Mouse (Mus musculus) embryonic facial prominence, embryonic 13.5 days (tissue): ENCODE results near the gene Clec4g. TPM values are rescaled to one million over a fixed set of nuclear protein-coding genes. Genes with fewer than 3 reads are reported as not detected.

Experiments
- ATAC-seq: fragments of 200-750 bp; cut with Nextera tagmentation; 2 replicates; pipeline ENCODE4 v1.8.0; 2017; ENCODE audit warnings: low read depth; ENCODE audit not compliant: insufficient number of reproducible peaks, insufficient read depth, low FRiP score, low TSS enrichment
- H3K27ac ChIP-seq: fragments of 300-500 bp; sonication (generic); 2 replicates; pipeline ENCODE4 v1.5.1; 2015; ENCODE audit warnings: moderate library complexity, mild to moderate bottlenecking, inconsistent platforms
- H3K27me3 ChIP-seq: fragments of 300-500 bp; sonication (generic); 2 replicates; pipeline ENCODE4 v1.6.1; 2015; ENCODE audit warnings: mild to moderate bottlenecking, inconsistent platforms
- H3K36me3 ChIP-seq: fragments of 300-500 bp; sonication (generic); 2 replicates; pipeline ENCODE4 v1.6.1; 2015; ENCODE audit warnings: mild to moderate bottlenecking, inconsistent platforms
- H3K4me1 ChIP-seq: fragments of 300-500 bp; sonication (generic); 2 replicates; pipeline ENCODE4 v1.6.1; 2015; ENCODE audit warnings: inconsistent platforms
- H3K4me2 ChIP-seq: fragments of 300-500 bp; sonication (generic); 2 replicates; pipeline ENCODE4 v1.6.1; 2015; ENCODE audit warnings: moderate library complexity, mild to moderate bottlenecking, inconsistent platforms
- H3K4me3 ChIP-seq: fragments of 300-500 bp; sonication (generic); 2 replicates; pipeline ENCODE4 v1.5.1; 2015; ENCODE audit warnings: mild to moderate bottlenecking, inconsistent platforms
- H3K9ac ChIP-seq: fragments of 300-500 bp; sonication (generic); 2 replicates; pipeline ENCODE4 v1.6.1; 2015; ENCODE audit warnings: mild to moderate bottlenecking, inconsistent platforms
- H3K9me3 ChIP-seq: fragments of 300-500 bp; sonication (generic); 2 replicates; pipeline ENCODE4 v1.6.1; 2016; ENCODE audit warnings: inconsistent platforms
- WGBS: fragments of 180-500 bp; shearing (Covaris S2); methylation state at CpG from one replicate; pipeline ENCODE4 v1.1.7; 2015; ENCODE audit warnings: mixed read lengths; 5-methylcytosine and 5-hydroxymethylcytosine counted together
- polyA plus RNA-seq: library from polyadenylated mRNA; unstranded; fragments of >200 nt; fragmentation: Nextera tagmentation; extraction: Ambion mirVana; gene quantifications from 2 replicates; pipeline ENCODE4 v1.2.1, GENCODE M21; 2015

Clec4g gene
- polyA plus RNA-seq, 1 experiment from 2014 or later: 0.17 TPM

GRCm38 (mm10) chr8:3707611-3708010 lies 12.8 kb downstream of the Clec4g start:
- Histone ChIP-seq H3K27me3 (no peaks in the 10 kb centered on the region), H3K36me3 (no peaks in the 10 kb centered on the region), H3K27ac (no peak overlapping the region), H3K4me1 (no peaks in the 10 kb centered on the region), H3K9ac (no peak overlapping the region), H3K4me3 (no peak overlapping the region), H3K4me2 (no peak overlapping the region), H3K9me3 (no peaks in the 10 kb centered on the region)
- WGBS: 64% methylated on average over 7 of the region's 7 CpGs
- ATAC-seq: no peak

GRCm38 (mm10) chr8:3705711-3706110 lies 14.7 kb downstream of the Clec4g start:
- H3K4me3 ChIP-seq: no peak overlapping the region
- no peaks in the 10 kb centered on the region for H3K4me1 ChIP-seq
- H3K27ac ChIP-seq: no peak overlapping the region
- ATAC-seq: no peak
- no peaks in the 10 kb centered on the region for H3K27me3 ChIP-seq
- no peak overlapping the region for H3K9ac ChIP-seq
- H3K9me3 ChIP-seq: no peaks in the 10 kb centered on the region
- no peak overlapping the region for H3K4me2 ChIP-seq
- no peaks in the 10 kb centered on the region for H3K36me3 ChIP-seq
- WGBS: 64% methylated on average over 4 of the region's 4 CpGs

GRCm38 (mm10) chr8:3701491-3701890 lies 19.0 kb downstream of the Clec4g start:
- H3K9me3 ChIP-seq: no peaks in the 10 kb centered on the region
- no peak for ATAC-seq
- H3K27ac ChIP-seq: no peak overlapping the region
- 95% methylated on average over 1 of the region's 1 CpGs for WGBS
- H3K4me3 ChIP-seq: no peak overlapping the region
- no peaks in the 10 kb centered on the region for H3K4me1 ChIP-seq
- H3K27me3 ChIP-seq: no peaks in the 10 kb centered on the region
- no peak overlapping the region for H3K9ac ChIP-seq
- no peaks in the 10 kb centered on the region for H3K36me3 ChIP-seq
- no peak overlapping the region for H3K4me2 ChIP-seq

- no peaks in the 10 kb centered on the region for H3K4me1 ChIP-seq
- no peak within 1 kb of the TSS for H3K27ac ChIP-seq
- 86% methylated on average over 3 of the region's 3 CpGs for WGBS
- H3K9ac ChIP-seq: no peak within 1 kb of the TSS
- no peaks in the 10 kb centered on the region for H3K36me3 ChIP-seq
- no peak within 1 kb of the TSS for H3K4me3 ChIP-seq
- no peak for ATAC-seq
- no peak within 1 kb of the TSS for H3K4me2 ChIP-seq
- H3K27me3 ChIP-seq: no peaks in the 10 kb centered on the region
- H3K9me3 ChIP-seq: no peaks in the 10 kb centered on the region; the same call in 1 of the 2 replicates
Observed at GRCm38 (mm10) chr8:3694121-3694520, 26.3 kb downstream of the Clec4g start, which contains the start of gene Fcer2a. TSS of gene Fcer2a (minus strand) at chr8:3694175.

DNA sequence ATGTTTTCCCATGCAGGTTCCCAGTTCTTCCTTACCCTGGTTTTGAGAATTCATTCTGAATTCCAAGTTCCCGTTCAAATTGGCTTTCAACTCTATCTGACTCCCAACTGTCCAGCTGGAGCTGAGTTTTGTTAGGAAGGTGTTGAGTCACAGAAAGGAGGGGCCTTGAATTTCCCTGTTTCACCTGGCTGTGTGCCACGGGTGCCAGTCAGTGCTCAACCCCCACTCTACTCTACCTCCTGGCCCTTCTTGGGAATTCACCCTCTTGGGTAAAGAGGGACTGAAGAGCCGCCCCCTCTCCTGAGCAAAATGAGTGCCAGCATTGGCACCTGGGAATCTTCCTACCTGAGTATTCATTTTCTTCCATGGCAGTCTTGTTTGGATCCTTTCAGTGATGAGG lies 29.7 kb downstream of the Clec4g start:
- H3K9me3 ChIP-seq: no peaks in the 10 kb centered on the region; the same call in 1 of the 2 replicates
- WGBS: 70% methylated on average over 3 of the region's 3 CpGs
- no peaks in the 10 kb centered on the region for H3K27me3 ChIP-seq
- H3K4me3 ChIP-seq: no peak overlapping the region
- no peak overlapping the region for H3K9ac ChIP-seq
- H3K4me2 ChIP-seq: no peak overlapping the region
- no peaks in the 10 kb centered on the region for H3K4me1 ChIP-seq
- H3K27ac ChIP-seq: no peak overlapping the region
- ATAC-seq: no peak
- no peaks in the 10 kb centered on the region for H3K36me3 ChIP-seq

DNA sequence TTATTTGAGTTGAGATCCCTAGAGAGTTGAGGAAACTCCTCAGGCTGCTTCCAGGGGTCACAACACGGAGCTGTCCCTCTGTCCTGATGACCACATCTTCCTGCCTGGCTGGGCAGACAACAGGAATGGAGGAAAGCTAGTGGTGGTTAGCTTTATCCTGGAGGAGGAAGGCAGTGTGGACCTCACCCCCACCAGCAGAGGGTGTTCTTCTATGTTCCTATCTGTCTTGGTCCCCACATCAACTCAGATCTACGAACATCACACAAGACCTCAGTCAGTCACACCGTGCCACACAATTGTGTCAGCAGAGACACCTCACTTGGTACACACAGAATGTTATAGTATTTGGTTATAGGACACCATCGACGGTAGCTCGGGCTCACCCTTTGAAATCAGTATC lies 32.9 kb downstream of the Clec4g start:
- 79% methylated on average over 6 of the region's 6 CpGs for WGBS
- Histone ChIP-seq H3K9ac (no peak overlapping the region), H3K36me3 (peaks cover 6% of the 10 kb centered on the region), H3K9me3 (no peaks in the 10 kb centered on the region; the same call in 1 of the 2 replicates), H3K4me1 (no peaks in the 10 kb centered on the region), H3K27ac (no peak overlapping the region), H3K4me2 (no peak overlapping the region), H3K4me3 (no peak overlapping the region), H3K27me3 (no peaks in the 10 kb centered on the region)
- ATAC-seq: no peak

DNA sequence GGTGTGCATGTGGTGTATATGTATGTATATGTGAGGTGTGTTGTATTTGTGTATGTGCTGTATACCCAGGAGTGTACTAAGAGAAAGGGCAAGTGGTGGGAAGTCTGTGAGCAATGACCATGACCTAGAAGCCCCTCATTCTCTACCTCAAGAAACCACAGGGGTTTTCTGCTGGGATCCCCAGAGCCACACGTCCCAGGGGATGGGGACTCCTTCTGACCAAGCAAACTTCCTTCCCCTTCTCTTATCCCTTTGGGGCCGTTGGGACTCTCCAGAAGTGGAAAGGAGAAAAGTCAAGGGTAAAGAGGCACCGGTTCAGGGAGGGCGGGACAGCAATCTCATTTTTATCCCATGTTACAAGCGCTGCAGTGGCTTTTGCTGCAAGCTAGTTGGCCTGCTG lies 35.0 kb downstream of the Clec4g start:
- no peak overlapping the region for H3K9ac ChIP-seq
- ATAC-seq: no peak
- no peaks in the 10 kb centered on the region for H3K4me1 ChIP-seq
- WGBS: 68% methylated on average over 5 of the region's 5 CpGs
- H3K36me3 ChIP-seq: peaks cover 25% of the 10 kb centered on the region
- no peaks in the 10 kb centered on the region; the same call in 1 of the 2 replicates for H3K9me3 ChIP-seq
- no peak overlapping the region for H3K4me2 ChIP-seq
- H3K27ac ChIP-seq: no peak overlapping the region
- no peaks in the 10 kb centered on the region for H3K27me3 ChIP-seq
- H3K4me3 ChIP-seq: no peak overlapping the region

DNA sequence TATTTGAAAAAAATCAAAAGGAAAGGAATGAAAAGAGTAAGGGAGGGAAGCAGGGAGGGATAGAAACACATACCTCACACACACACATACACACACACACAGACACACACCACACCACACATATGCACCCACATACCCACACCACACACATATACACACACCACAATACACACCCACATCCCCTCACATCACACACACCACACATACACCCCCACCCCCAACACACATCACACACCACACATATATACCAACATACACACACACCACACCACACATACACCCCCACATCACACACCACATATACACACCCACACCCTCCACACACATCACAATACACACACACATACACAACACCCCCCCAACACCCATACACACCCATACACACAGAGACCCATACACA lies 35.9 kb downstream of the Clec4g start:
- no peaks in the 10 kb centered on the region for H3K4me1 ChIP-seq
- no peak for ATAC-seq
- no peak overlapping the region for H3K27ac ChIP-seq
- no peak overlapping the region for H3K9ac ChIP-seq
- no peak overlapping the region for H3K4me2 ChIP-seq
- H3K36me3 ChIP-seq: peaks cover 34% of the 10 kb centered on the region
- H3K9me3 ChIP-seq: no peaks in the 10 kb centered on the region; the same call in 1 of the 2 replicates
- H3K4me3 ChIP-seq: no peak overlapping the region
- H3K27me3 ChIP-seq: no peaks in the 10 kb centered on the region

GRCm38 (mm10) chr8:3683408-3684176 lies 36.9 kb downstream of the Clec4g start:
- no peaks in the 10 kb centered on the region for H3K27me3 ChIP-seq
- no peaks in the 10 kb centered on the region; the same call in 1 of the 2 replicates for H3K4me1 ChIP-seq
- ATAC-seq: no peak
- no peak overlapping the region for H3K4me3 ChIP-seq
- H3K9ac ChIP-seq: no peak overlapping the region
- H3K36me3 ChIP-seq: peaks cover 44% of the 10 kb centered on the region
- H3K4me2 ChIP-seq: no peak overlapping the region
- no peak overlapping the region for H3K27ac ChIP-seq
- H3K9me3 ChIP-seq: no peaks in the 10 kb centered on the region; the same call in 1 of the 2 replicates
- 72% methylated on average over 6 of the region's 6 CpGs for WGBS

- H3K9ac ChIP-seq: no peak overlapping the region
- WGBS: 94% methylated on average over 5 of the region's 5 CpGs
- no peaks in the 10 kb centered on the region; the same call in 1 of the 2 replicates for H3K9me3 ChIP-seq
- no peak overlapping the region for H3K4me3 ChIP-seq
- H3K27me3 ChIP-seq: no peaks in the 10 kb centered on the region
- H3K4me1 ChIP-seq: peaks cover 9% of the 10 kb centered on the region
- ATAC-seq: no peak
- no peak overlapping the region for H3K27ac ChIP-seq
- H3K36me3 ChIP-seq: peaks cover 45% of the 10 kb centered on the region
- H3K4me2 ChIP-seq: no peak overlapping the region
Observed at GRCm38 (mm10) chr8:3682435-3682834, 38.0 kb downstream of the Clec4g start.

DNA sequence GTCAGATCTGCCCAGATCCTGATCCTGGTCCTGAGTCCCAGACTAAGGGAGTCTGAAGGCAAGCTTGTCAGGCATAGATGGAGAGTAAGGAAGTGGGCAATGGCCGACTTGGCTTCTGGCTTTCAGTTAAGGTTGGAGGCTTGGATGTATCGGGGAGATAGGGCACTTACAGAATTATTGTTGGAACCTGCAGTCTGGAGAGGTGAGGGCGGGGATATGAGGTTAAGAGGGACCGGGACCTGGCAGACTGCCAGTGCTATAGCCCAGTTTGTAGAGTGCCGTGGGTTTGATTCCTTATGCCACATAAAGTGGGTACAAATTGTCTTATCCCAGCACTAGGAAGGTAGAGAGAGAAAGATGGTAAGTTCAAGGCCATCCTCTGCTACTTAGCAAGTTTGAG lies 40.8 kb downstream of the Clec4g start:
- 97% methylated on average over 5 of the region's 5 CpGs for WGBS
- Histone ChIP-seq H3K4me2 (no peak overlapping the region), H3K9ac (no peak overlapping the region), H3K27ac (no peak overlapping the region), H3K36me3 (peaks cover 45% of the 10 kb centered on the region), H3K27me3 (no peaks in the 10 kb centered on the region), H3K9me3 (no peaks in the 10 kb centered on the region; the same call in 1 of the 2 replicates), H3K4me1 (peaks cover 12% of the 10 kb centered on the region), H3K4me3 (no peak overlapping the region)
- no peak for ATAC-seq

DNA sequence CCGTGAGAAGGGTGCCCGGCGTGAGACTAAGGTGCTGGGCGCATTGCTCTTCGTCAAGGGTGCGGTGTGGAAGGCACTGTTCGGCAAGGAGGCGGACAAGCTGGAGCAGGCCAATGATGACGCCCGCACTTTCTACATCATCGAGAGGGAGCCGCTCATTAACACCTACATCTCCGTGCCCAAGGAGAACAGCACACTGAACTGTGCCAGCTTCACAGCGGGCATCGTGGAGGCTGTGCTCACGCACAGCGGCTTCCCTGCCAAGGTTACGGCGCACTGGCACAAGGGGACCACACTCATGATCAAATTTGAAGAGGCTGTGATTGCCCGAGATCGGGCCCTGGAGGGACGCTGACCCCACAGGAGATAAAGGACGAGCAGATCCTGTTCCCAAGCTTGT lies 41.2 kb downstream of the Clec4g start:
- Histone ChIP-seq H3K9me3 (no peaks in the 10 kb centered on the region; the same call in 1 of the 2 replicates), H3K4me2 (no peak overlapping the region), H3K27me3 (no peaks in the 10 kb centered on the region), H3K27ac (no peak overlapping the region), H3K9ac (no peak overlapping the region), H3K36me3 (peaks cover 45% of the 10 kb centered on the region), H3K4me1 (peaks cover 12% of the 10 kb centered on the region), H3K4me3 (no peak overlapping the region)
- no peak for ATAC-seq
- WGBS: 96% methylated on average over 23 of the region's 23 CpGs
